Mouse (Mus musculus): ENCODE data around the gene Kcnj4. TPM values are rescaled to one million over a fixed set of nuclear protein-coding genes. Genes with fewer than 3 reads are reported as not detected.

The Kcnj4 gene
- 0.14 and 0.22 TPM in 2 replicates for polyA plus RNA-seq (2012; rRNA removed)

GRCm38 (mm10) chr15:79504707-79505452 is at the start of gene Kcnj4:
Kcnj4 (minus strand) TSS chr15:79505241.

GRCm38 (mm10) chr15:79546410-79547288 is 41.6 kb upstream of the Kcnj4 start, which contains the start of gene Ddx17:
Ddx17 (minus strand) TSS chr15:79546741.

GRCm38 (mm10) chr15:79516171-79517096 is 11.4 kb upstream of the Kcnj4 start, which contains the start of gene Kdelr3:
Kdelr3 (plus strand) TSS chr15:79516411.

GRCm38 (mm10) chr15:79455106-79455810 is 49.8 kb downstream of the Kcnj4 start, which contains the start of gene Csnk1e:
Csnk1e (minus strand) TSS chr15:79455566.

Other genes starting within 250 kb of the Kcnj4 start
- 1.3 and 2.3 TPM in 2 replicates for gene Baiap2l2, start 219.7 kb downstream of the Kcnj4 start, polyA plus RNA-seq (2012; rRNA removed)
- gene Pla2g6, start 176.9 kb downstream of the Kcnj4 start, polyA plus RNA-seq (2012; rRNA removed): 40.8 and 58.6 TPM in 2 replicates
- 2.8 and 3.6 TPM in 2 replicates for gene Maff, start 158.6 kb downstream of the Kcnj4 start, polyA plus RNA-seq (2012; rRNA removed)
- 22.4 and 53.3 TPM in 2 replicates for gene Tmem184b, start 101.7 kb downstream of the Kcnj4 start, polyA plus RNA-seq (2012; rRNA removed)
- gene Csnk1e, start 49.7 kb downstream of the Kcnj4 start, polyA plus RNA-seq (2012; rRNA removed): 274 and 275 TPM in 2 replicates
- 7.8 and 16.7 TPM in 2 replicates for gene Kdelr3, start 11.2 kb upstream of the Kcnj4 start, polyA plus RNA-seq (2012; rRNA removed)
- 569 and 772 TPM in 2 replicates for gene Ddx17, start 41.5 kb upstream of the Kcnj4 start, polyA plus RNA-seq (2012; rRNA removed)
- gene Dmc1, start 99.9 kb upstream of the Kcnj4 start, polyA plus RNA-seq (2012; rRNA removed): 4.3 and 7.7 TPM in 2 replicates
- gene Fam227a, start 153.7 kb upstream of the Kcnj4 start, polyA plus RNA-seq (2012; rRNA removed): 16.5 and 17.2 TPM in 2 replicates
- gene Cby1, start 154.0 kb upstream of the Kcnj4 start, polyA plus RNA-seq (2012; rRNA removed): 27.0 and 38.6 TPM in 2 replicates
- gene Tomm22, start 165.6 kb upstream of the Kcnj4 start, polyA plus RNA-seq (2012; rRNA removed): 104 and 127 TPM in 2 replicates
- gene Josd1, start 182.7 kb upstream of the Kcnj4 start, polyA plus RNA-seq (2012; rRNA removed): 22.7 and 28.8 TPM in 2 replicates
- gene Gtpbp1, start 185.6 kb upstream of the Kcnj4 start, polyA plus RNA-seq (2012; rRNA removed): 35.4 and 43.7 TPM in 2 replicates
- gene Sun2, start 237.3 kb upstream of the Kcnj4 start, polyA plus RNA-seq (2012; rRNA removed): 28.6 and 30.6 TPM in 2 replicates

Data from central nervous system, embryonic 11.5 days (tissue).